Mouse (Mus musculus): ENCODE results near the gene Gm21936. TPM values are rescaled to one million over a fixed set of nuclear protein-coding genes. Genes with fewer than 3 reads are reported as not detected.
"Not testable (repeated sequence)": the region's sequence is repeated elsewhere in the genome, so short reads cannot be mapped to it uniquely, and the experiment has no call there.

Gm21936 gene
- not detected for total RNA-seq (2021)
- long read RNA-seq: 0 reads

DNA sequence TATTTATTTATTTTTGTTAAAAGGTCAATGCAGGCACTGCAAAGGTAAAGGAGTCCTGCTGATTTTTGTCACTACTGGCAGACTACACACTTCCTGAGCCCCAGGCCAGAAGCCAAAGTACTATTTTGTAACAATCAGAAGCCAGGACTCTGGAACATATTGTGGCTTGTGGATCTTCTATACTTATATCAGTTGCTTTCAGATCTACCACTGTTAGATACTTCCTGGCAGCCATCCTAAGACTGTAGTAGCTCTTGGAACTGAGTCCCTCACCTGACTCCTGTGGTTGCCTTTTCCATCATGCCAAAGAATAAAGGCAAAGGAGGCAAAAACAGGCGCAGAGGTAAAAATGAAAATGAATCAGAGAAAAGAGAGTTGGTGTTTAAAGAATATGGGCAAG is at the start of gene Gm21936:
TSS of gene Gm21936 (plus strand) at position 301 of the 400 bp plus-strand sequence.
- not testable (repeated sequence) for DNase-seq (ENCODE audit: low spot score in 2 of 2)

DNA sequence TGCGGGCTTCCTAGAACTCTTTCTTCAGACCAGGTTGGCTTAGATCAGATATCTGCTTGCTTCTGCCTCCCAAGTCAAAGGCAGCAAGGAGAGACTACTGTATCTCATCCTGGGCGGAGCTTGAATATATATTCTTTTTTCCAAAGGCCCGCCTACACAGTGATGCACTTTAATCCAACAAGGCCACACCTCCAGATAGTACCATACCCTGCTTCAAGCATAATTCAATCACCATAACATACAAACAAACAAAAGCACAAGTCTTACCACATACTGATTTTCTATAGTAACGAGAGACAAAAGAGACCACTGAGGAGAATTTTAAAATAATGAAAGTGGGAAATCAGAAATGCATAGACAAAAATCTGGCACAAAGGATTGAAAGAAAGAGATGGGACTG is 19.7 kb upstream of the Gm21936 start, which contains the start of gene Gm21319:
TSS of gene Gm21319 (minus strand) at position 101 of the 400 bp plus-strand sequence.
- DNase-seq (ENCODE audit: low spot score in 2 of 2): not testable (repeated sequence)

DNA sequence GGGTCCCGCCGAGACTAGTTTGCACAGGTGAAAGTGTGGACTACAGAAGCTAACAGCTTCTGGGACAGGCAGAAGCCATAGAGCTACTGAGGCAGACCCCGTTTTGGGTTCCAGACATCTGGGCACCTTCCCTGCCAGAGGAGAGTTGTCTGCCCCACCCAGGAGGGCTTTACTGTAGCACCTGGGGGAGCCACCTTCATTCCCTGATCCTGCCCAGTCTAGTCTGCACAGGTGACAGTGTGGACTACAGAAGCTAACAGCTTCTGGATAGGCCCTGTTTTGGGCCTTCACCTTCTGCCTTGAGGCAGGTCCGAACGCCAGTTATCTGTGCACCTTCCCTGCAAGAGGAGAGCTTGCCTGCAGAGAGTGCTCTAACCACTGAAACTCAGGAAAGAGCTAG is 2.7 kb downstream of the Gm21936 start:
- not testable (repeated sequence) for DNase-seq (ENCODE audit: low spot score in 2 of 2)

- DNase-seq (ENCODE audit: low spot score in 2 of 2): not testable (repeated sequence)
These were observed 21.0 kb downstream of the Gm21936 start, which contains the start of gene BB287469 for GRCm38 (mm10) chr12:87816277-87816676. TSS of gene BB287469 (plus strand) at chr12:87816577.

- DNase-seq (ENCODE audit: low spot score in 2 of 2): not testable (repeated sequence)
These were observed 46.9 kb downstream of the Gm21936 start, which contains the start of gene Gm2001 for GRCm38 (mm10) chr12:87842239-87842638. TSS of gene Gm2001 (minus strand) at chr12:87842339.

Other genes starting within 250 kb of the Gm21936 start
- not detected for gene Oog1, start 192.8 kb upstream of the Gm21936 start, total RNA-seq (2021)
- not detected for gene Gm4027, start 176.6 kb upstream of the Gm21936 start, total RNA-seq (2021)
- gene Gm16381, start 150.9 kb upstream of the Gm21936 start, total RNA-seq (2021): not detected
- not detected for gene Gm21319, start 19.8 kb upstream of the Gm21936 start, total RNA-seq (2021)
- gene BB287469, start 21.1 kb downstream of the Gm21936 start, total RNA-seq (2021): not detected
- gene Gm2001, start 46.8 kb downstream of the Gm21936 start, total RNA-seq (2021): not detected
- not detected for gene Gm2016, start 78.6 kb downstream of the Gm21936 start, total RNA-seq (2021)
- not detected for gene Gm2022, start 99.9 kb downstream of the Gm21936 start, total RNA-seq (2021)
- gene Gm2035, start 124.3 kb downstream of the Gm21936 start, total RNA-seq (2021): not detected
- gene Gm2042, start 158.6 kb downstream of the Gm21936 start, total RNA-seq (2021): not detected
- gene Gm2075, start 216.3 kb downstream of the Gm21936 start, total RNA-seq (2021): not detected
- gene Gm6803, start 223.3 kb downstream of the Gm21936 start, total RNA-seq (2021): not detected
- not detected for gene Gm2056, start 231.5 kb downstream of the Gm21936 start, total RNA-seq (2021)